Mouse (Mus musculus) ES-Bruce4 (cell line): ENCODE measurements around the gene Yap1. TPM values are rescaled to one million over a fixed set of nuclear protein-coding genes. Genes with fewer than 3 reads are reported as not detected.

ENCODE experiments used
- H3K27ac ChIP-seq: 2 replicates; pipeline ENCODE4 v1.5.1; 2012; ENCODE audit warnings: low read length, inconsistent platforms; ENCODE audit not compliant: insufficient read depth
- H3K27me3 ChIP-seq: 2 replicates; pipeline ENCODE4 v1.6.1; 2012; ENCODE audit warnings: mild to moderate bottlenecking, low read length, inconsistent platforms; ENCODE audit not compliant: control insufficient read depth, poor library complexity, insufficient read depth, severe bottlenecking
- H3K36me3 ChIP-seq: 2 replicates; pipeline ENCODE4 v1.6.1; 2012; ENCODE audit warnings: inconsistent platforms, mild to moderate bottlenecking, low read length, moderate library complexity; ENCODE audit not compliant: control insufficient read depth, poor library complexity, insufficient read depth, severe bottlenecking
- H3K4me1 ChIP-seq: one replicate; pipeline ENCODE4 v1.8.1; 2011; ENCODE audit warnings: low read length; ENCODE audit not compliant: control insufficient read depth, insufficient read depth
- H3K4me3 ChIP-seq: 2 replicates; pipeline ENCODE4 v1.5.1; 2011; ENCODE audit warnings: low read depth, mild to moderate bottlenecking, low read length
- H3K9ac ChIP-seq: 2 replicates; pipeline ENCODE4 v1.6.1; 2012; ENCODE audit warnings: low read depth, mild to moderate bottlenecking, inconsistent platforms; ENCODE audit not compliant: poor library complexity, severe bottlenecking
- H3K9me3 ChIP-seq: replicated peaks from 2 replicates; pipeline ENCODE4 v1.6.1; 2012; ENCODE audit warnings: mild to moderate bottlenecking, low read length, inconsistent platforms; ENCODE audit not compliant: control insufficient read depth, poor library complexity, insufficient read depth, severe bottlenecking
- CTCF ChIP-seq: IDR thresholded peaks from one replicate; pipeline ENCODE4 v1.8.1; 2011; ENCODE audit warnings: low read depth, low read length
- EP300 ChIP-seq: IDR thresholded peaks from 2 replicates; pipeline ENCODE4 v1.6.1; 2011; ENCODE audit warnings: low read depth, low read length; ENCODE audit not compliant: insufficient read depth
- POLR2A ChIP-seq: IDR thresholded peaks from one replicate; pipeline ENCODE4 v1.8.1; 2011; ENCODE audit warnings: low read length; ENCODE audit not compliant: insufficient read depth
- polyA plus RNA-seq: library from polyadenylated mRNA; stranded (reverse); fragments of >200 nt; gene quantifications from 2 replicates; pipeline ENCODE4 v1.2.4, GENCODE M21; 2011; ENCODE audit warnings: low read depth; ENCODE audit not compliant: missing spikeins, insufficient read depth, insufficient read length

Yap1 gene
- polyA plus RNA-seq, 1 experiment = 131 TPM

DNA sequence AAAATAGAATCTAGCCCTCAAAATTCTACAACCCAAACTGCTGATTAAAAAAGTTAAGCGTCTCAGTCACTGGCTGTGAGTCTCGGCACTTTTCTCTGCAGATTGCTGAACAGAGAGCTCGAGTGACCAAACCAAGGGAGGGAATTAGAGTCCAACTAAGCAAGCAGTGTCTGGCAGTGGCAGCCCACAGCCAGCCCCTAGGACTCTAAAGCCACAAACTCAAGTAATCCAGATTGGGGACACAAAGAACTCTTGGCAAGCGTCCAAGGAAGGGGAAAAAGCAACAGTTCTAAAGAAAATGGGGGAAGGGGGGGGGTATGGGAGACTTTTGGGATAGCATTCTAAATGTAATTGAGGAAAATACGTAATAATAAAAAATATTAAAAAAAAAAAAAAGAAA lies 10.1 kb downstream of the Yap1 start:
- Histone ChIP-seq H3K9ac (no peak overlapping the region), H3K36me3 (peaks cover 18% of the 10 kb centered on the region), H3K27ac (no peak overlapping the region), H3K9me3 (no peaks in the 10 kb centered on the region), H3K27me3 (no peaks in the 10 kb centered on the region), H3K4me1 (peaks cover 4% of the 10 kb centered on the region), H3K4me3 (no peak overlapping the region)
- TF ChIP-seq EP300 (no peak), POLR2A (no peak), CTCF (no peak)

DNA sequence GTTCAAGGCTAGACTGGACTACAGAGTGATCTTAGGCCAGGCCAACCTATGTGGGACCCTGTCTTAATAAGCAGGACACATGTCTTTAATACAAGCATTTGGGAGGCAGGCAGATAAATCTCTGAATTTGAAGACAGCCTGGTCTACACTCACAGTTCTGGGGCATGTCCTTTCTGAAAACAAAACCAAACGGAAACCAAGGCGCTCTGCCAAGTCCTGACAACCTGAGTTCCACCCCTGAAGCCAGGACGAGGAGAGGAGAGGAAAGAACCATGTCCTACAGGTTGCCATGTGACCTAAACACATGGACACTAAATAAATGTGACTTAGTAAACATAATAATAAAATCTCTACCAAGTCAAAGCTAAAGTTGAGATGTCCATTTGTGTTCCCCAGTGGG lies 11.7 kb downstream of the Yap1 start:
- no peak overlapping the region for H3K9ac ChIP-seq
- peaks cover 10% of the 10 kb centered on the region for H3K36me3 ChIP-seq
- H3K27ac ChIP-seq = no peak overlapping the region
- no peaks in the 10 kb centered on the region for H3K27me3 ChIP-seq
- no peak overlapping the region for H3K4me3 ChIP-seq
- peaks cover 4% of the 10 kb centered on the region for H3K4me1 ChIP-seq
- no peak for TF ChIP-seq POLR2A
- no peak for TF ChIP-seq CTCF
- no peak for TF ChIP-seq EP300
- H3K9me3 ChIP-seq = no peaks in the 10 kb centered on the region

DNA sequence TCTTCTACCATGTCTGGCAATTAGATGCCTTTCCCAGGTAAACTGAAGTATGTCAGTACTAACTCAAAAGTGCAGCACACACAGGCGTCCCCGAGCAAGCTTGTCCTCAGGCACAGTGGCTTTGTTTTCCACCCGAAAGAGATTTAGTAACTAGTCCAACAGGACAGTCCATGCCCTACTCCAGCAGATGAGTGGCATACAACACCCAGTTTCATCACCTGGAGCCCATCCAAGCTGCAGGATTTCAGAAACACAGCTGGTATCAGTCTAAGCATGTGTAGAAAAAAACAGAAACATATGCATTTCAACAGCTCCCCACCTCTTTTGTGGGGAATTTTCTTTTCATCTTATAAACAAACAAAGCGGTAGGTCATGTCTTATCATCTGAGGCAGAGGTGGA lies 13.5 kb downstream of the Yap1 start:
- Histone ChIP-seq H3K36me3 (peaks cover 18% of the 10 kb centered on the region), H3K9me3 (no peaks in the 10 kb centered on the region), H3K9ac (no peak overlapping the region), H3K4me1 (peaks cover 3% of the 10 kb centered on the region), H3K27me3 (no peaks in the 10 kb centered on the region), H3K4me3 (no peak overlapping the region), H3K27ac (no peak overlapping the region)
- TF ChIP-seq POLR2A = no peak
- no peak for TF ChIP-seq EP300

DNA sequence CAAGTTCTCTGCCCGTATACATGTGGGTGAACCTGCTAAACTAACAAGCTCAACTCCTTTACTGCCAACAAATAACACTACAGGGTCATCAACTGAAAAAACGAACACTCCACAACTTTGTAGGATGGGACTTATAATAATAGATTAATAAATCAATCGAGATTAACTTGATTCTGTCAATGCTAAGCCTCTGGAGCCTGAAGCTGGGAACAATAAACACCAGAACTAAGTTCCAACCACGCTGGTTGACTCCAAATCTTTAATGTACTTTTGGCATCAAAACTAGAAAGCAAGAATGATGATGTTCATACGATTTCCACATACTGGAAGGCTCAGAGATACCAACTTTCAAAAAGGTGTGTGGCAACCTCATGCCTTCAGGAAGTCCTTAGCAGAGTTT lies 17.3 kb downstream of the Yap1 start:
- Histone ChIP-seq H3K27me3 (no peaks in the 10 kb centered on the region), H3K4me1 (peaks cover 6% of the 10 kb centered on the region), H3K9ac (no peak overlapping the region), H3K27ac (no peak overlapping the region), H3K36me3 (peaks cover 26% of the 10 kb centered on the region), H3K4me3 (no peak overlapping the region), H3K9me3 (no peaks in the 10 kb centered on the region)
- TF ChIP-seq EP300 (no peak), CTCF (no peak), POLR2A (no peak)

DNA sequence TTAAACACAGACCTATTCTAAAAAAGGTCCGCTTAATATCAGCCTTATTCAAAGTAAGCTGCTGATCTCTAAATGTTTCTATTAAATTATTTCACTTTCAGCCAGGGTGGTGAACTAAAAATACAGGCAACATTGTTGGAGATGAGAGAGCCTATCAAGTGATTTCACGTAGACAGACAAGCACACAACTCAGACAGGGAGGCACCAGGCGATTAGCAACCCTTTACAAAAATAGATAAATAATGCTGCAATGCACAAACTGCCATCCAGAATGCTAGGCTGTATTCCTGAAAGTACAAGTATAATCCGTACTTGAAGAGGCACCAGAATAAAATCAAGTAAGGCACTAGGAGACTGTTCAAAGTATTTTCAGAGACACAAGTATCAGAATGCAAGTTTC lies 20.1 kb downstream of the Yap1 start:
- TF ChIP-seq POLR2A = no peak
- no peak for TF ChIP-seq CTCF
- no peak for TF ChIP-seq EP300
- no peaks in the 10 kb centered on the region for H3K27me3 ChIP-seq
- H3K27ac ChIP-seq = peak overlapping the region; percentile 53
- H3K4me3 ChIP-seq = no peak overlapping the region
- peaks cover 3% of the 10 kb centered on the region for H3K4me1 ChIP-seq
- H3K9me3 ChIP-seq = no peaks in the 10 kb centered on the region
- peaks cover 33% of the 10 kb centered on the region for H3K36me3 ChIP-seq
- no peak overlapping the region for H3K9ac ChIP-seq

DNA sequence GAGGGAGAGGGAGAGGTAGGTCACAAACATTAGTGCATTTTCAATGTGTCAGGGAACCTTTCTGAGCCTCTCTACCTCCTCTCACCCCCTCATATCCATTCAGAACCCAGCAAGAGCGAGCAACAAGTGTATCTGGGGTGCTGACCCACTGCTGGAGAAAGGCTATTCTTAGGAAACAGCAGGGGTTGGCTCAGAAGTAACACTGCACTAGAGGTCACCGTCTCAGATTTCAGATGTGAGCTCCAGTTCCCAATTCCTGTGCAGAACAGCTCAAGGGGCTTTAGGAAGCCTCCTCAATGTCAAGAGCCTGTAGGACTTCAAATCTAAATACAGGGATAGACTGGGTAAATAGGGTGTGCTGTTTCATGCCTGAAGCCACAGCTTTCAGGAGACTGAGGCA lies 20.7 kb downstream of the Yap1 start:
- Histone ChIP-seq H3K9me3 (no peaks in the 10 kb centered on the region), H3K4me1 (peaks cover 3% of the 10 kb centered on the region), H3K36me3 (peaks cover 33% of the 10 kb centered on the region), H3K9ac (no peak overlapping the region), H3K27ac (peak overlapping the region; percentile 67), H3K4me3 (no peak overlapping the region), H3K27me3 (no peaks in the 10 kb centered on the region)
- TF ChIP-seq CTCF (no peak), POLR2A (no peak), EP300 (0 out of 2 replicates have a peak, but pooled peaks have one; percentile 38)
